Mouse (Mus musculus): Measurements from ENCODE around the gene Metap2.

DNA sequence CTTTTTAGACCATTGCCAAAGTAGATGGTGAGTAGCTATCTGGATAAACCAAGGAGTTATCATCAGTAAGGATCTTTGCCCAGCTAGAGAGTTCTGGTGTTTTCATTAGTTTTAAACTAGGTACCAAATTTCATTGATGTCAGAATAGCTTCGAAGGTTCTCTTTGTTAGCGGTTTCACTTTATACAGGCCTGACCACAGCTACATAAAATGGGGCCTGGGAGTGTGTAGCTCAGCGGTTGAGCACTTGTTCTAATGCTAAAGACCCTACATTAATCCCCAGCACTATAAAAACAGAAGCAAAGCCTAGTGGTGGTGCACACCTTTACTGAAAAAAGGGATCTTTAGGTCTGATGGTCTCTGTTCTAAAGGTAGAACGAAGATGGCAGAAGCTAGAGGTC is 6.3 kb downstream of the Metap2 start:
- TF ChIP-seq GATA1 (IDR thresholded peaks at IDR 0.05; ENCODE audit: low read length) (no peak), TAL1 (IDR thresholded peaks at IDR 0.05; ENCODE audit: low read length) (no peak)
